Mouse (Mus musculus) thymus, adult 2 months (tissue): ENCODE results near the gene Arhgap27.

Source experiments
- CTCF ChIP-seq: fragments of 200-500 bp; IDR thresholded peaks from 2 replicates; pipeline ENCODE4 v1.5.1; 2012; ENCODE audit warnings: mild to moderate bottlenecking, control low read depth, low read length, moderate library complexity, borderline replicate concordance; ENCODE audit not compliant: control insufficient read depth, poor library complexity, insufficient read depth; ENCODE audit errors: extremely low read depth
- POLR2A ChIP-seq: fragments of 200-500 bp; IDR thresholded peaks from 2 replicates; pipeline ENCODE4 v1.6.1; 2012; ENCODE audit warnings: mild to moderate bottlenecking, low read length, control low read depth, moderate library complexity; ENCODE audit not compliant: control insufficient read depth, poor library complexity, insufficient read depth; ENCODE audit errors: extremely low read depth

DNA sequence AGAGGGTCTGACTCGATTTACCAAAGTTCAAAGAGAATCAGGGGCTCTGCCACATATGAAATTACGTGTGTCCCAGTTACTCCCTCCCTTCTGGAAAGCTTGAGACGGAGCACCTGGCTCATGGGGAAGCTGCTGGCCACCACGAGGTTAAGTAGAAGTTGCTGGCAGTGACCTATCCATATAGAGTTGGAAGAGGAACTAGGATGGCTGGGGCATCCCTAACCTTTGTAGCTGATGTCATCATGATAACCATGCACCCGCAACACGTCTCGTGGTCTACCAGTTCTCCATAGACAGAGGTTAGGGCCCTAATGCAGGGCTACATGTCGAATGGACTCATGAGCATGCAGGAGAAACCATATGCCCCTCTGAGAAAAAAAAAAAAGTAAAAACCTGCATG lies 43.3 kb downstream of the Arhgap27 start:
- TF ChIP-seq CTCF (no peak), POLR2A (no peak)
